Mouse (Mus musculus) adrenal gland, adult 2 months (tissue): ENCODE measurements around the gene Zmynd15. TPM values are rescaled to one million over a fixed set of nuclear protein-coding genes. Genes with fewer than 3 reads are reported as not detected.
"Not testable (repeated sequence)": the region's sequence is repeated elsewhere in the genome, so short reads cannot be mapped to it uniquely, and the experiment has no call there.

Source experiments
- DNase-seq: peaks from one replicate; pipeline ENCODE4 v3.0.0; 2021
- polyA plus RNA-seq: library from polyadenylated mRNA; depleted of rRNA; stranded (reverse); fragments of >200 nt; gene quantifications from 2 replicates; pipeline ENCODE4 v1.2.3, GENCODE M21; 2012
- total RNA-seq, 2 experiments: library from RNA; stranded (reverse); gene quantifications; 2 replicates each; pipeline ENCODE4 v1.2.3; 2021

The Zmynd15 gene
- total and polyA plus RNA-seq, 3 experiments = 1.2 to 5.3 (median 1.5) TPM

GRCm38 (mm10) chr11:70447373-70447772, 11.9 kb upstream of the Zmynd15 start:
- no peak for DNase-seq

- DNase-seq = no peak
These were observed 8.3 kb upstream of the Zmynd15 start for GRCm38 (mm10) chr11:70450926-70451325.

- peak; percentile 98 for DNase-seq
These were observed 7.3 kb upstream of the Zmynd15 start, which contains the start of gene Med11 for GRCm38 (mm10) chr11:70451797-70452498. TSS of gene Med11 (plus strand) at chr11:70451919.

DNA sequence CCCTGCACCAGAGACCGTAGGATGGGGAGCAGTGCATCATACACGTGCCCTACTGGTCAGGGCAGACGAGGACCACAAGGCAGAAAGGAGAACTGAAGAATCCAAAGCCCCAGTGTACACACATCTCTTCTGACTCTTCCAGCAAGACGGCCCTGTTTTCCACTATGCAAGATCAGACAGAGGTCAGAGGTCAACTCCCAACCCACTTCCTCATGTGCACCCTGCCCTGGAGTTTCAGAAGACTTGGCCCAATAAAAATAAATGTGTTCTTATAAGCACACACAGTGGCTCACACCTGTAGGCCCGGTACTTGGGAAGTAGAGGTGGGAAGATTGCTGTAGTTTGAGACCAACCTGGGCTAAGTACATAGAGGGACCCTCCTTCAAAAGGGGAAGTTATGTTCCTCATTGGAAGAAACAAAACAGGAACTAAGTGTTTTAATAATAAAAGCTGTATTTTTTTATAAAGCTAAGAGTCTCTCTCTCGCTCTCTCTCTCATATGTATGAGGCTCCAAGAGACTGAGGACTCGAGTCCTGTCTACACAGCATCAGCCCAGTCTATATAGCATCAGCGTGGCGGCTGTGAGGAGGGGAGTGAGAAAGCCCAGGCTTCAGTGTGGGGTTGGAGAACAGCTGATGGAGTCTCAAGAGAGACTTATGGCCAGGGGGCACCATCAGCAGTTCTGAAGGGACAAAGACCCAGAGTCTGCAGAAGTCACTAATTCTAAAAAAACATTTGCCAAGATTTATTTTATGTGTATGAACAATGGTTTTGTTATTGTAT, 5.8 kb upstream of the Zmynd15 start:
- no peak for DNase-seq

DNA sequence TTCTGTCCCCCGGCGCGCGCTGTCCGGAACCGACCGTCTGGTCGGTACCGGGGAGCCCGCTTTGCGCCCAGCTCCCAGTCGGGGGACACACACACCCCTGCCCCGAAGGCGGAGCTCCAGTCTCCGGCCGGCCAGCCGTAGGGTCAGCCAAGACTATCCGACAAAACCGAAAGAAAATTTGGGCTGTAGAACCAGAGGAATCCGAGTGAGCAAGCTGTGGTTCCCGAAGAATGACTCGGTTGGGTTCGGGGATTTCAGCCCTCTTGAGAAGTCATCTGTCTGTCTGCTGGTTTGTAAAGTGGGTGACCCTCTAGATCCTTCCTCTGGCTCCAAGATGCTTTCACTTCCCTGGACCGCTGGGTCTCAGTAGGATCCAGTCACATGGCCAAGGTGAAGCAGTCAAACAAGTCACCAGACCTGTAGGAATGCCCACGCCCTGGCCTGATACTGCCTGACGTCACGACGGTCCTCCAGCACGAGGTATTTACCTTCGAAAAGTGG, 418 bp downstream of the Zmynd15 start, which contains the start of gene Cxcl16:
Gene Cxcl16, minus strand, starts transcription at position 384 of the 501 bp plus-strand sequence.
- peak; percentile 70 for DNase-seq

DNA sequence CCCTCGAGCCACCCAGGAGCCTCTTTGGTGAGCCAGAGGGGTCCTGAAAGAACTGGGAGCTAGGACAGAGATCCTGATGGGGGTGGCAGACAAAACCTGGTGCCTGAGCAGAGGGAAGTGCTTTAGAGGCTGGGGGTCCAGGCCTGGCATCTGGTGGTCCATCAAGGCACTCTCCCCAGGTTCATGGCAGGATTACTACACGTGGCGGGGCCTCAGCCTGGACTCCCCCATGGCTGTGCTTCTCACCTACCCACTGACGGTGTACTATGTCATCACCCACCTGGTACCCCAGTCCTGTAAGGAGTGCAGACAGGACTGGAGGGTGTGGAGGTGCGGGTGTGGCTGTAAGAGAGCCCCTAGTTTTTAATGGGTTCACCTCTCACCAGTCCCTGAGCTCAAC, 4.7 kb downstream of the Zmynd15 start:
- DNase-seq = no peak

DNA sequence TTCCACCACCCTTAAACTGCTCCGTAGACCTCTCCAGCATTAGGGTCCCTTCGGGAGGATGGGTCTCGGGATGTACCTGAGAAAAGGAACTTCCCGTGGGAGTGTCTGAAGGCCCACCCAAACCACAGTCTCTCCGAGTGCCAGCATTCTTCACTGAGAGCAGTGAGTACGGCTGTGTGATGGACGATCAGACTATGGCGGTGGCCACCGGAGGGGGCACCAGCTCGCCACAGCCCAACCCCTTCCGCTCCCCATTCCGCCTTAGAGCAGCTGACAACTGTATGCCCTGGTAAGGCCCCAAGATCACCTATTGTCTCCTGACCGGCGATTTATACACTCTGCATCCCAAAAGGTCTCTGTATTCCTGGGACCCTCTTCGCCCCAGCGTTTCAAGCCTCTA, 6.0 kb downstream of the Zmynd15 start:
- no peak for DNase-seq

DNA sequence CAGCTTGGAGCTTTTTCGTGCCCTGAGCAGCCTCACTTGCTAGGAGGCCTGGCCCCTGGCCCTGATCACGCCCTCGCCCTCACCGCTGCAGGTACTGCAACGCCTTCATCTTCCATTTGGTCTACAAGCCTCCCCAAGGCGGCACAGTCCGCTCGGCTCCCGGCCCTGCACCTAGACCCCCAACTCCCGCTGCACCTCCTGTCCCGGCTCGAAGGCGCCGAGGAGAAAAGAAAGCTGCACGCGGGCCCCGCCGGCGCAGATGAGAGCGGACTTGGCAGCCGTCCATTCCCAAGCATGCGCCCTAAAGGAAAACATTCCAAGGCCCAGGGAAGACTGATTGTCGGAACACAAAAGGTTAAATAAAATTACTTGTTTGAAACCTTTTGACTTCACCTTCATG, 6.6 kb downstream of the Zmynd15 start:
- no peak for DNase-seq

DNA sequence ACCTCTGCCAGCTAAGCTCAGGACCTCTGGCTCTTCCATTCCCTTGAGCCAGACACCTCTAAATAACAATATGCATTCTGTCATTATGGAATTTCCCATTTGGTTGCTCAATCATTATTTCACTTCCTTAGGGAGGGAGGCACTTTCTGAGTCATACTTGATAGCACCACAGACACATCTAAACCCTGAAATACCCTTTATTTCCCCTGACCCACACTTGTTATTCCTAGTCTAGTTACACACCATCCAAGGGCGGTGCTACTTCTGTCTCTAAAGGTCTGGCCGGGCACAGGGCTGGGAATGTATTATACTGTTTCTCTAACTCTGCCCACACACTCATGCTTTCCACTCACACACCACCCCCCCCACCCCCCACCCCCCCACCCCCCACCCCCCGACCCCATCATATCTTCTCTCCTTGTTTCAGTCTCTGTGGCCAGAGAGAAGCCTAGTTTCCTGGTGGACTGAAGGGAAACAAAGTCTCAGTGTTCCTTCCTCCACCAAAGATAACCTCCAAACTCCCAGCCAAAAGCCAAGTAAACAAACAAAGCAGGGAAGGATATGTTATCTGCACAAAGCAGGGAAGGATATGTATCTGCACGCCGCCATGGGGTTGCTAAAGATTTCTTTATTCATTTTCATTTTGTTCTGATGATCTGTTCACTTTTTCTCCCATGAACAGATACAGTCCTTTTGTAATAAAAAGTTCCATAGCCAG, 8.8 kb downstream of the Zmynd15 start:
- DNase-seq = no peak

- DNase-seq = no peak
These were observed 10.5 kb downstream of the Zmynd15 start for GRCm38 (mm10) chr11:70469764-70470163.

- DNase-seq = peak; percentile 56
These were observed 13.5 kb downstream of the Zmynd15 start for GRCm38 (mm10) chr11:70472716-70473115.

- DNase-seq = not testable (repeated sequence)
These were observed 14.1 kb downstream of the Zmynd15 start for GRCm38 (mm10) chr11:70473291-70473690.

DNA sequence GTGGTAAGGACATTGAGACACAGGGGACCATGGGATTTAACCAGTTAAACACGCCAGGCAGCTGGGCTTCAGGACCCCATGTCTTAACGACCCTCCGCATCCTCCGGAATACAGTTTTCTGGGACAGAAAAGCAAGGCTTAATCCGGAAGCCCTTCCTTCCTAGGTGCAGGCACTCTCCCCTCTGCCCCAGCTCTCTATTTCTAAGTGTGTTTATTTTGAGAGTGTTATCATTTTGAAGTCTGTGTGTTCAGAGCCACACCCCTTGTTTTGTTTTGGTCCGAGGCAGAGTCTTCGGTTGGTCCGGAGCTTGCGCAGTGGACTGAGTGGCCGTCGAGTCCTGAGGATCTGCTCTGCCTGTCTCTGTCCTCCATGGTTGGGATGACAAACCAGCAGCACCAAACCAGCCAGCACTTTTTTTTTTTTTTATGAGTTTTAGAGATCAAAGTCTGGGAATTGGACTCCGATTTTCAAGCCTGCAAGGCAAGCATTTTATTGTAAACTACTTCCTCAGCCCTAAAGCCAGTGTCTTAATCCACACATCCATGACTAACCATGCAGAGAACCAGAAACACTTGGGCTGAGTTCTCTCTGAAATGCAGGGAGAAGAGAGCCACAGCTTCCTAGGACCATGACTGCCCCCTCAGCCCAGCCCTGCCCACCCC, 15.8 kb downstream of the Zmynd15 start:
- no peak for DNase-seq

DNA sequence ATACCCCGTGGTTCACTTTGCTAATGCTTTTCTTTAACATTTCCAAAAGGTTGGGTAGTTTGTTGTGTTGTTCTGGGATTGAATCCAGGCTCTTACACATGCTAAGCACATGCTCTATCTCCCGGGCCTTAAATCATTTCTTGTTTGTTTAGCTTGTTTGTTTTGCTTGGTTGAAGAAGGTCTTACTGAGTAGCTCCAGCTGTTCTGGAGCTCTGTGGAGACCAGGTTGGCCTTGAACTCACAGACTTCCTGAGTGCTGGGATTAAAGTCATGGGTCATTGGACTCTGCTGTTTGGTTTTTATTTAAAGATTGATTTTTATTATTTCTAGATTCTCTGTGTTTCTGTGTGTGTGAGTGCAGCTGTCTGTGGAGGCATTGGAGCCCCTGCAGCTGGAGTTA, 26.3 kb downstream of the Zmynd15 start:
- no peak for DNase-seq

GRCm38 (mm10) chr11:70487816-70488215, 28.6 kb downstream of the Zmynd15 start:
- no peak for DNase-seq

DNA sequence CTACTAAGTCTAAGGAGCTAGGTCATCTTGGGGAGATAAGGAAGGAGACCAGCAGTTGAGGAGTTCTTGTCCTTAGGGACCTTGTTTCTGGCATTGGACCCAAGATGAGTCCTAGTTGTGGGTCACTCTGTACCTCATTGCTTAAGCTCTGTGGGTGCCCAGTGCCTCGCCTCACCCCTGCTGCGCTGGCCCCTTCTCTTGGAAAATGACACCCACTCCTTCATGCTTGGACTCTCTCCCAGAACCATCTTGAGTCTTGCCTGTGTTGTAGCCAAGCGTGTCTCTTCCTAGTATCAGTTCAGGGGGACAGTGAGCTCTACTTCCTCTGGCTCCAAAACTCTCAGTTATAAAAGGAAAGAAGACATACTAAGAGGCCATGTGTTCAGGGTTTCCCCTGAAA, 29.9 kb downstream of the Zmynd15 start:
- no peak for DNase-seq

- DNase-seq = no peak
These were observed 30.5 kb downstream of the Zmynd15 start for GRCm38 (mm10) chr11:70489684-70490083.

DNA sequence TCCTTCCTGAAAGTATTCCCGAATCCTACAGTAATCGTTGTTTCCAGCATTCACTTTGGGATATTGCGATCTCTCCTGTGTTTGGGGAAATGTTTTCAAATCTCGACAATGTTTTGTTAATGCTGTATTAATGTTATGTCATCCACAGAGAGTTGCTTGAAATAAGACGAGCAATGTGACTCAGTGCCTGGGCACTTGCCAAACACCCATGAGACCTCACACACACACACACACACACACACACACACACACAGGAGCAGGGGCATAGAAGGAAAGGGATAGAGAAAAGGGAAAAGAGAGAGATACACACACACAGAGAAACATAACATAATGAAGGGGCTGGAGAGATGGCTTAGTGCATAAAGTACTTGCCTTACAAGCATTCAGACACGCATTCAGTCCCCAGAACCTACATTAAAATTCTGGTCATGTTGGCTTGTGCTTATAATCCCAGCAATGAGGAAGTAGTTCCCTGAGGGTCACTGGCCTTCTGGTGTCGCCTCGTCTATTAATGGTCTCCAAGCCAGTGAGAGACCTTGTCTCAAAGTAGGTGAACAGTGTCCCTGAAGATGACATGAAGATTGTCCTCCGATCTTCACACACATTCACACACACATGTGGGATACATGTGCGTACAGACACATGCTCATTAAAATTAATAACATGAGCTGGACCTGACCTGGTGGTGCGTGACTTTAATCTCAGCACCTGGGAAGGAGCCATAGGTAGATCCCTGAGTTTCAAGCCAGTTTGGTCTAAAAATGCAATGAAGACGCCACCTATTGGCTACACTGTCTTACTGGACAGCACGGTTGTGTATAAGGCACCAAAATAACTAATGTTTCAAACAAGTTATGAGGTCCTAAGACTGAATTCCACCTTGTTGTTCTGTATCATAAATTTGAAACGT, 40.6 kb downstream of the Zmynd15 start:
- peak; percentile 78 for DNase-seq

- DNase-seq = no peak
These were observed 41.2 kb downstream of the Zmynd15 start for GRCm38 (mm10) chr11:70500476-70500812.

DNA sequence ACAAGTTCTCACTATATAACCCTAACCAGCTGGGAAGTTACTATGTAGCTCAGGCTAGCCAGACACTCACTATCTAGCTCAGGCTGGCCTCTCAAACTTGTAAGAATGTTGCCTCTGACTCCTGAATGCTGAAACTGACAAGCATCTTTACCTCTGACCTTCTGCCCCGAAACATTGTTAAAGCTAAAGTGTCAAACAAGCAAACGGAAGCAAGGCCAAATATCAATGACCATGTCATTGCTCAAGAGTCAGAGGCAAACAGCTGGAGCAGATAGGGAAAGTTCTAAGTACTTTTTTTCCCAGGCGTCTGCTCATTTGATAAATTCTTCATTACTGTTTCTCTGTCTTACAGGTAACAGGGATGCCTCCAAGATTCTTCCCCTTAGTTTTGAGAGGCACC, 42.8 kb downstream of the Zmynd15 start:
- no peak for DNase-seq

GRCm38 (mm10) chr11:70504970-70505369, 45.7 kb downstream of the Zmynd15 start, which contains the start of gene Tm4sf5:
TSS of gene Tm4sf5 (plus strand) at chr11:70505244.
- no peak for DNase-seq
